Mouse (Mus musculus): ENCODE measurements around the gene Ift74. TPM values are rescaled to one million over a fixed set of nuclear protein-coding genes. Genes with fewer than 3 reads are reported as not detected.

The Ift74 gene
- polyA plus RNA-seq, 1 experiment from 2014 or later = 40.6 TPM

MicroRNAs encoded within 50 kb of the gene (microRNA counts, 519-probe panel; counts per million panel counts)
- 2,880 counts per million, percentile 74 among the panel's probes with 10 or more counts for microRNA mmu-miR-872

Small RNA genes lying within 50 kb of the gene (microRNA-seq; reads per million reads assigned to microRNA genes)
- gene Mir872 = 2,660 reads per million, percentile 87 among the genes with 10 or more reads in this experiment

Other genes with a start within 250 kb of the Ift74 start
- gene Gm10306, start 57.9 kb upstream of the Ift74 start, polyA plus RNA-seq (2015; fragmentation: Nextera tagmentation; extraction: Ambion mirVana) = not detected in 2 replicates
- gene Caap1, start 57.7 kb upstream of the Ift74 start, polyA plus RNA-seq (2015; fragmentation: Nextera tagmentation; extraction: Ambion mirVana) = 23.6 and 23.9 TPM in 2 replicates
- gene Plaa, start 11.2 kb upstream of the Ift74 start, polyA plus RNA-seq (2015; fragmentation: Nextera tagmentation; extraction: Ambion mirVana) = 70.7 and 75.6 TPM in 2 replicates
- 2.3 and 2.4 TPM in 2 replicates for gene Lrrc19, start 35.7 kb downstream of the Ift74 start, polyA plus RNA-seq (2015; fragmentation: Nextera tagmentation; extraction: Ambion mirVana)
- 33.0 and 34.1 TPM in 2 replicates for gene Tek, start 124.8 kb downstream of the Ift74 start, polyA plus RNA-seq (2015; fragmentation: Nextera tagmentation; extraction: Ambion mirVana)

Measured in kidney, embryonic 15.5 days (tissue).